Mouse (Mus musculus) fat pad, adult 2 months (tissue): Measurements from ENCODE around the gene Gabarapl1.
A peak's percentile ranks its signal among the peaks of the same experiment; 100 is the strongest.
"Not testable (repeated sequence)": the region's sequence is repeated elsewhere in the genome, so short reads cannot be mapped to it uniquely, and the experiment has no call there.

Experiments used
- DNase-seq: peaks from one replicate; pipeline ENCODE4 v3.0.0-alpha.2; 2011; ENCODE audit warnings: low read depth, low spot score; ENCODE audit errors: extremely low read depth

The Gabarapl1 gene

GRCm38 (mm10) chr6:129532942-129533860, at the start of gene Gabarapl1:
TSS of gene Gabarapl1 (plus strand) at chr6:129533160.
- no peak for DNase-seq

- DNase-seq: no peak
Observed at GRCm38 (mm10) chr6:129494924-129495323, 38.0 kb upstream of the Gabarapl1 start.

GRCm38 (mm10) chr6:129497345-129498218, 35.4 kb upstream of the Gabarapl1 start:
- no peak for DNase-seq

GRCm38 (mm10) chr6:129499516-129499915, 33.4 kb upstream of the Gabarapl1 start:
- not testable (repeated sequence) for DNase-seq

- DNase-seq: no peak
Observed at GRCm38 (mm10) chr6:129503471-129503870, 29.5 kb upstream of the Gabarapl1 start.

GRCm38 (mm10) chr6:129507024-129507423, 25.9 kb upstream of the Gabarapl1 start, which contains the start of gene Olr1:
TSS of gene Olr1 (minus strand) at chr6:129507165.
- no peak for DNase-seq

GRCm38 (mm10) chr6:129510120-129510911, 22.6 kb upstream of the Gabarapl1 start:
- DNase-seq: no peak

GRCm38 (mm10) chr6:129512367-129512766, 20.6 kb upstream of the Gabarapl1 start, which contains the start of gene Tmem52b:
TSS of gene Tmem52b (plus strand) at chr6:129512555.
- no peak for DNase-seq

- no peak for DNase-seq
Observed at GRCm38 (mm10) chr6:129512868-129513267, 20.1 kb upstream of the Gabarapl1 start.

- no peak for DNase-seq
Observed at GRCm38 (mm10) chr6:129513409-129513808, 19.6 kb upstream of the Gabarapl1 start.

GRCm38 (mm10) chr6:129514376-129514775, 18.6 kb upstream of the Gabarapl1 start:
- no peak for DNase-seq

GRCm38 (mm10) chr6:129515068-129515467, 17.9 kb upstream of the Gabarapl1 start:
- no peak for DNase-seq

- no peak for DNase-seq
Observed at GRCm38 (mm10) chr6:129516388-129516787, 16.6 kb upstream of the Gabarapl1 start.

- DNase-seq: no peak
Observed at GRCm38 (mm10) chr6:129517752-129518408, 15.1 kb upstream of the Gabarapl1 start.

- DNase-seq: no peak
Observed at GRCm38 (mm10) chr6:129526069-129526468, 6.9 kb upstream of the Gabarapl1 start.

- DNase-seq: no peak
Observed at GRCm38 (mm10) chr6:129527416-129527815, 5.5 kb upstream of the Gabarapl1 start.

GRCm38 (mm10) chr6:129529605-129530004, 3.4 kb upstream of the Gabarapl1 start:
- no peak for DNase-seq

- no peak for DNase-seq
Observed at GRCm38 (mm10) chr6:129530261-129530660, 2.7 kb upstream of the Gabarapl1 start.

GRCm38 (mm10) chr6:129532556-129532941, 411 bp upstream of the Gabarapl1 start:
- peak; percentile 70 for DNase-seq

- DNase-seq: no peak
Observed at GRCm38 (mm10) chr6:129534057-129534456, 1.1 kb downstream of the Gabarapl1 start.
